ENCODE assay signal across 12 mouse cellular contexts in the genomic region with DNA sequence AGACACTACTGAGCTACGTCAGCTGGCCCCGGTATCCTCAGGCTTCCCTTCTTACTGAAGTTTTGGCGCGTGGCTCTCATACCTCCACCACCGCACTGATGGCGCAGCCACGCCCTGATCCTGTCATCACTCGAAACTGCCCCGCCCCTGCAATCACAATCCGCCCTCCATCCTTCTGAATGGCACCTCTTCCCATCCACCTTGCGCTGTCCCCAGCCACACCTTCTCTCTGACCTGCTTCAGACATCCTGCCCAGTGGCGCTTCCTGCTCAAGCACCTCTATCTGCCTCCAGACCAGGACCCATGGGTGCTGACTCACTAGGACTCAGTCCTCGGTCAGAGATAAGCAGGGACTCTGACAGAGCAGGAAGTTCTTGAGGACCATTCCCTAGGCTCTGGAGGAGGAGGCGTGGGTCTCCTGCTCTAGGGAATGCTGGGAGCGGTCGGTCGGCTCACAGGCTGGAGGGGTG. TPM values are rescaled to one million over a fixed set of nuclear protein-coding genes. Genes with fewer than 3 reads are reported as not detected.
DNase-seq lines count a peak whose midpoint lies in the region; ATAC-seq and TF ChIP-seq lines count a peak whose summit lies in the region.
"Had no signal": no experiment of that assay in that cellular context is flagged by ENCODE, and none has a peak within 500 bp of the region (broad histone marks: within the 10 kb centered on the region; RNA-seq: fewer than 3 reads in every experiment).

No protein-coding gene starts in this region.

- no peak overlapping the region for H3K9ac ChIP-seq in kidney, postnatal 0 days (ENCODE audit: low read depth, low read length)
- no peak overlapping the region for H3K9ac ChIP-seq in embryonic facial prominence, embryonic 13.5 days
- H3K9ac ChIP-seq: midbrain, embryonic 12.5 days had no signal

- H3K9me3 ChIP-seq in kidney, postnatal 0 days (replicated peaks; ENCODE audit: low read length) = no peaks in the 10 kb centered on the region
- H3K9me3 ChIP-seq in E14TG2a.4 (ENCODE audit: low read length) = no peaks in the 10 kb centered on the region
- no peaks in the 10 kb centered on the region for H3K9me3 ChIP-seq in embryonic facial prominence, embryonic 13.5 days
- H3K9me3 ChIP-seq: midbrain, embryonic 12.5 days had no signal

- peaks cover 3% of the 10 kb centered on the region; the same call in 1 of the 2 replicates for H3K27me3 ChIP-seq in kidney, postnatal 0 days (ENCODE audit: insufficient read depth, low read length)
- peaks cover 9% of the 10 kb centered on the region; the same call in 1 of the 2 replicates for H3K27me3 ChIP-seq in E14TG2a.4 (ENCODE audit: insufficient read depth, low read length)
- H3K27me3 ChIP-seq in embryonic facial prominence, embryonic 13.5 days = peaks cover 22% of the 10 kb centered on the region

- peaks cover 4% of the 10 kb centered on the region for H3K4me1 ChIP-seq in kidney, postnatal 0 days (replicated peaks; ENCODE audit: insufficient read depth, low read length)
- peaks cover 58% of the 10 kb centered on the region for H3K4me1 ChIP-seq in E14TG2a.4 (replicated peaks; ENCODE audit: low read depth, low read length)
- H3K4me1 ChIP-seq in embryonic facial prominence, embryonic 13.5 days = peaks cover 8% of the 10 kb centered on the region; the same call in 1 of the 2 replicates

- ATAC-seq in kidney, postnatal 0 days (replicated peaks; ENCODE audit: low FRiP score, low read depth) = no peak
- ATAC-seq in embryonic facial prominence, embryonic 13.5 days (ENCODE audit: insufficient number of reproducible peaks, insufficient read depth, low FRiP score, low TSS enrichment, low read depth) = no peak
- peak; percentile 58 for ATAC-seq in megakaryocyte-erythroid progenitor cell, adult 5-6 weeks (replicated peaks; ENCODE audit: low FRiP score, low TSS enrichment, poor library complexity, severe bottlenecking)

- no peak for DNase-seq in kidney, postnatal 0 days (ENCODE audit: low spot score)
- DNase-seq in kidney, postnatal 10 days = no peak
- DNase-seq in urinary bladder, adult 2 months (ENCODE audit: low spot score) = no peak
- no peak for DNase-seq in spleen, adult 18-20 months
- DNase-seq in gastrocnemius, postnatal 25 days = no peak
- DNase-seq: gastrocnemius, postnatal 14 days; kidney, adult 11 months had no signal

- WGBS in kidney, postnatal 0 days = 9% methylated on average over 17 of the region's 17 CpGs
- WGBS in embryonic facial prominence, embryonic 13.5 days = 10% methylated on average over 17 of the region's 17 CpGs

- H3K27ac ChIP-seq in kidney, postnatal 0 days = no peak overlapping the region
- no peak overlapping the region for H3K27ac ChIP-seq in embryonic facial prominence, embryonic 13.5 days
- H3K27ac ChIP-seq: midbrain, embryonic 12.5 days had no signal

- TF ChIP-seq CTCF in kidney, postnatal 0 days (IDR thresholded peaks at IDR 0.05; ENCODE audit: low read depth) = no peak
- TF ChIP-seq CTCF in E14TG2a.4 (conservative IDR thresholded peaks at IDR 0.05; ENCODE audit: low read length) = no peak

- peak overlapping the region; percentile 10; the same call in 1 of the 2 replicates for H3K4me2 ChIP-seq in kidney, postnatal 0 days (ENCODE audit: low read length)
- 0 out of 2 replicates have a peak overlapping the region, but pooled peaks have one; percentile 9 for H3K4me2 ChIP-seq in embryonic facial prominence, embryonic 13.5 days
- H3K4me2 ChIP-seq: midbrain, embryonic 12.5 days had no signal

- no peak overlapping the region for H3K4me3 ChIP-seq in kidney, postnatal 0 days (replicated peaks; ENCODE audit: low read depth, low read length)
- peak overlapping the region; percentile 70 for H3K4me3 ChIP-seq in E14TG2a.4 (replicated peaks; ENCODE audit: low read length)
- no peak overlapping the region for H3K4me3 ChIP-seq in embryonic facial prominence, embryonic 13.5 days
- H3K4me3 ChIP-seq: midbrain, embryonic 12.5 days had no signal

- H3K36me3 ChIP-seq in kidney, postnatal 0 days (ENCODE audit: insufficient read depth, low read length) = no peaks in the 10 kb centered on the region
- no peaks in the 10 kb centered on the region for H3K36me3 ChIP-seq in E14TG2a.4 (ENCODE audit: insufficient read depth, low read length)
- H3K36me3 ChIP-seq in embryonic facial prominence, embryonic 13.5 days = no peaks in the 10 kb centered on the region
- H3K36me3 ChIP-seq: midbrain, embryonic 12.5 days had no signal

RNA-seq across cellular contexts. Expression of a gene that starts 10.6 kb away (rescaled TPM):
- polyA plus RNA-seq in kidney, postnatal 0 days (2015; fragmentation: Nextera tagmentation; extraction: Ambion mirVana) = 3.6 and 3.9 TPM in 2 replicates
- polyA plus RNA-seq in embryonic facial prominence, embryonic 13.5 days (2015; fragmentation: Nextera tagmentation; extraction: Ambion mirVana) = 7.3 and 10.5 TPM in 2 replicates
- total RNA-seq in megakaryocyte-erythroid progenitor cell, adult 5-6 weeks (2014; fragmentation: Nextera tagmentation) = not detected in 2 replicates
- total RNA-seq in megakaryocyte-erythroid progenitor cell, adult 5-6 weeks (2017) = 0.99 TPM in 1 of 2 replicates, not detected in the other
- polyA plus RNA-seq in urinary bladder, adult 2 months (2012; rRNA removed) = 0.65 and 0.84 TPM in 2 replicates
- total RNA-seq in gastrocnemius, postnatal 25 days (2021) = not detected
- total RNA-seq: gastrocnemius, postnatal 14 days; left cerebral cortex, postnatal 36 days had no signal

RNA-seq across cellular contexts. Expression of a gene that starts 25.0 kb away (rescaled TPM):
- 7.7 and 8.5 TPM in 2 replicates for polyA plus RNA-seq in kidney, postnatal 0 days (2015; fragmentation: Nextera tagmentation; extraction: Ambion mirVana)
- 14.9 and 18.9 TPM in 2 replicates for polyA plus RNA-seq in embryonic facial prominence, embryonic 13.5 days (2015; fragmentation: Nextera tagmentation; extraction: Ambion mirVana)
- total RNA-seq in megakaryocyte-erythroid progenitor cell, adult 5-6 weeks (2014; fragmentation: Nextera tagmentation) = 0.20 and 0.37 TPM in 2 replicates
- total RNA-seq in megakaryocyte-erythroid progenitor cell, adult 5-6 weeks (2017) = 0.30 TPM in 1 of 2 replicates, not detected in the other
- polyA plus RNA-seq in urinary bladder, adult 2 months (2012; rRNA removed) = 41.6 and 64.2 TPM in 2 replicates
- total RNA-seq in gastrocnemius, postnatal 25 days (2021) = 1 to 10 TPM; 6.9 to 8.8 TPM

RNA-seq across cellular contexts. Expression of a gene that starts 47.4 kb away (rescaled TPM):
- polyA plus RNA-seq in kidney, postnatal 0 days (2015; fragmentation: Nextera tagmentation; extraction: Ambion mirVana) = 645 and 750 TPM in 2 replicates
- polyA plus RNA-seq in embryonic facial prominence, embryonic 13.5 days (2015; fragmentation: Nextera tagmentation; extraction: Ambion mirVana) = 653 and 701 TPM in 2 replicates
- 3,438 and 3,746 TPM in 2 replicates for total RNA-seq in megakaryocyte-erythroid progenitor cell, adult 5-6 weeks (2014; fragmentation: Nextera tagmentation)
- total RNA-seq in megakaryocyte-erythroid progenitor cell, adult 5-6 weeks (2017) = 861 and 1,170 TPM in 2 replicates
- 1,892 and 2,281 TPM in 2 replicates for polyA plus RNA-seq in urinary bladder, adult 2 months (2012; rRNA removed)
- total RNA-seq in gastrocnemius, postnatal 25 days (2021) = 100 to 1,000 TPM; 364 to 390 TPM
